Mouse (Mus musculus) gastrocnemius, postnatal 25 days (tissue): ENCODE data around the gene Glod4. TPM values are rescaled to one million over a fixed set of nuclear protein-coding genes. Genes with fewer than 3 reads are reported as not detected.
A peak's percentile ranks its signal among the peaks of the same experiment; 100 is the strongest.

Experiments used
- DNase-seq: peaks from one replicate; pipeline ENCODE4 v3.0.0; 2022
- total RNA-seq, 2 experiments: library from RNA; stranded (reverse); gene quantifications; 1 replicate in 1 of 2; 2 replicates in 1 of 2; pipeline ENCODE4 v1.2.3; 2021

Glod4 gene
- total RNA-seq, 2 experiments from 2014 or later = 19.7 to 20.4 TPM

DNA sequence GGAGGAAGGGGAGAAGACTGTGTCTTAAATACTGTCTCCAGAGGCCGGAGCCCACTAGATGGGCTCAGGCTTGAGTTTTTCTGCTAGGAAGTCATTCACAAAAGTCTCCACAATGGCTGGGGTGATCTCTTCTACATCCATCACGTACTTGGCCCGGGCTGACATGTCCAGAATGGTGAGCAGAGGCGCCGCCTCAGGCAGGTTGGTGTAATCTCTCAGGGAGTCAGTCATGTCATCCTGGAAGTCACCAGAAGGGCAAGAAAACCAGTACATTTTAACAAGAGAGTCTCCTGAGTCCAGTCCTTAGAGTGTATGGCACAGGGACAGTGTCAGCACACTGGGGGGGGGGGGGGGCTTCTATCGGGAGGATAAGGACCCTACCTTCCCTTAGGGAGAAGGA, 15.0 kb upstream of the Glod4 start:
- no peak for DNase-seq

DNA sequence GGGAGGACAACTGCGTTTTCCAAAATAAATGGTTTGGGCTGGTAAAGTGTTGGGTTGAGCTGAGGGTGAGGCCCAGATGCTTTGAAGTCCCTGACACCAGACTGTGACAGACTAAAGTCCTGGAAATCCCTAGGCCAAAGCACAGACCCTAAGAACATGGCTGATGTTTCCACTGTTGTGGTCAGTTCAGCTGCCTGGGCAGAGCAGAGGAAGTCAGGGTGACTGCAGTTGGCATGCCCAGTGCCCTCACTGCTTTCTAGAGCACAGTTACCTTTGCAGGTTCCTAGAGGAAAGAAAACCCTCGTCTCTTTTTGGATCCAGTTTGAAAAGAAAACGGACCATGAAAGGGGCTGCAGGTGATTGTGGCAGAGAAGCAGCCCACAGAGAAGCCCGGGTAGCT, 13.9 kb upstream of the Glod4 start:
- no peak for DNase-seq

DNA sequence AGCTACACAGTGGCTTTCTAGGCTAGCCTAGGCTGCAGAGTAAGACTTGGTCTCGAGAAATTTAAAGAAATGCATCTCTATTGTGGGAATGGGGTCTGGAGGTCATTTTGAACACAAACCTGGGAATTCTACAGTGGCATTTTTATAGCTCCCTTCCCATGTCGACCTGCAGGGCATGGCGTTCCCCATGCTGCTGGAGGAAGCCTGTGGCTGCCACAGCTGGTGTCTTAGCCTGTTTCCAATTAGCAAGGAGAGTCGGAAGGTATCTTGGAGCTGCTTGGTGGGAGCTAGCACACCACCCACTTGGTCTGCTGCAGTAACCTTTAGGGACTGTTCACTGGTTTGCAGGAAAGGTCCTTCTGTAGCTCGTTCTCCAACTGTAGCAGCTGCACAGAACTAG, 12.6 kb upstream of the Glod4 start:
- DNase-seq = no peak

DNA sequence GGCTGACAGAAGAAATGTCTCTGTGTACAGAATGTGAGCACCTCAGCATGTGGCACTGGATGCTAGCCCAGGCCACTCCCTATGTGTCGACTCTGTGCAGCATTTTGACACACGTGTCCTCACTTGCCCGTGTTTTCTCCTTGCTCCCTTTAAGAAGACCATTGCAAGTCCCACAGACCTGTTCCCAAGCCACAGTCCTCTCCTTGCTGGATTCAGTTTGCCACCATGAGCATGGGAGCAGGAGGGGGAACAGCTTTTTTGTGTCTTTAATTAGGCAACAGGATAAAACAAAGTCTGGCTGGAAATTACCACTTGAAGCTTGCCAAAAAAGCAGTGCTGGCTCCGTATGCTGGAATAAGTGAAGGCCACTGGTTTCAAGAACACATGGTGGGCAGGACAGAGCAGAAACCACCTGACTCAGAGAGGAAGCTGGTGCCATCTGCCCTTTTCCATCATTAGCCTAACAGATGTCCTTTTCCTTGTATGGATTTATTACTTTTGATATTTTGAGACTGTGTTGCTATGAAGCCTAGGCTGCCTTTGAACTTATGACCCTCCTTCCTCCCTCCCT, 12.0 kb upstream of the Glod4 start:
- DNase-seq = no peak

- DNase-seq = peak; percentile 29
Observed at GRCm38 (mm10) chr11:76253918-76254264, 10.4 kb upstream of the Glod4 start.

DNA sequence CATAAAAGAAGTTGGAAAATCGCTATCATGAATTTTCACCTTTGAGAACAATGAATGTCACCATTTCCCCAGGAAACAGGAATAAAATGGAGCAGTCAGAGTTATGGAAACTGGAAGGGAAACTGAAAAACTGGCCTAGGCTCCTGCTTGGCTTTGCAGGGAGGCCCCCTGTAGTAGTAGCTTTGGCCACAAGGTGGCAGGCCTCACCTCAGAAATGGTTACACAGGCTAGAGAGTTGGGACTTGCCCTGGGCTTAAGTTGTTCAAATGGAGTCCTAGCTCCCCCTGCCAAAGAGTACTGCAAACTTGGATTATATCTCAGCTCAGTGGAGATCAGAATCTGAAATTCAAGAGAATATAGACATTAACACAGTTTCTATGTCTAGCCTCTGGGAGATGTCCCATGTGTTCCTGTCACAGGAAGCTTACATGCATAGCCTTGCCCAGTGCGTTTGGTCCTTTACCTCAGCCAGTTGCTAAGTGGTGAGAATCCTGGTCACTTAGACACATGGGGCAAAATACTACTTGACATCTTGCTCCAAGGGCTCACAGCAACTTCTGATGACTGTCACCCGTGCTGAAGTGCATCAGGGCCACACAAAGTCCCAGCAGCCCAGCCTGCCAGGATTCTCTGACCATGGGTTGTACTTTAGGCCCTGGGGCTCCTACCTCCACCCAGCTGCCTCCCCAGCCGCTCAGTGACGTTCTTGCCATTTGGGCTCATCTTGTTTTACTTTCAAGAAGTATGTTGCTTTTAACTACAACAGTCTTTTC, 9.8 kb upstream of the Glod4 start:
- DNase-seq = peak; percentile 76

DNA sequence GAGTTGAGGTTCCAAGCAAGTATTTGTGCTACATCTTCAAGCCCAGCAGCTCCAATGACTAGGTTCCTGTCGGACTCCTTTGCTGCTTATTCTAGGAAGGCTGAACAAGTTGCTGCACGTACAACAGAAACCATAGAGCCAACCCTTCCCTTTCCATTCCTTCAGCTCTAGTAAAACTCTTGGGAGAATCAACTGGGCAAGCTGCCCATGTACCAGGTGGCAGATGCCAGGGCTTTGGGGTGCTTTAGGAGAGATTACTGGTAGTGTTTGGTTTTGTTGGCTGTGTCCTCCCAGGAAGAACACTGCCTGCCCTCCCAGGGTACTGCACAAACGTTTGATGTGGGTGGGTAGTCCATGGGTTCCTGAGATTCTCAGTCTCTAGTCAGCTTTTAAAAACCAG, 8.5 kb upstream of the Glod4 start:
- DNase-seq = no peak

DNA sequence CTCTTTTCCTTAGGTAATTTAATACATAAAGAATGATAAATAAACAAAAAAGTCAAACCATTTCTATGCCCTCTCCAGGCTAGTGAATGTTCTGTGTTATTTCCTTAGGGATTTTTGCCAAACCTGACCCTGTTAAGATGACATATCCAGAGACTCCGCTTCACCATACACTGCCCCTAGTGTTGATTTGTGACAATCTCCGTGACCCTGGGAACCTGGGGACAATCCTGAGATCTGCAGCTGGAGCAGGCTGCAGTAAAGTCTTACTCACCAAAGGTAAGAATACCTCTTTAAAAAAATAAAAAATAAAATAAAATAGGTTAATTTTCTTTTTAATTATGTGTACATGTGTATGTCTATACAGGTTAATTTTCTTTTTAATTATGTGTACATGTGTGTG, 3.7 kb upstream of the Glod4 start:
- DNase-seq = no peak

DNA sequence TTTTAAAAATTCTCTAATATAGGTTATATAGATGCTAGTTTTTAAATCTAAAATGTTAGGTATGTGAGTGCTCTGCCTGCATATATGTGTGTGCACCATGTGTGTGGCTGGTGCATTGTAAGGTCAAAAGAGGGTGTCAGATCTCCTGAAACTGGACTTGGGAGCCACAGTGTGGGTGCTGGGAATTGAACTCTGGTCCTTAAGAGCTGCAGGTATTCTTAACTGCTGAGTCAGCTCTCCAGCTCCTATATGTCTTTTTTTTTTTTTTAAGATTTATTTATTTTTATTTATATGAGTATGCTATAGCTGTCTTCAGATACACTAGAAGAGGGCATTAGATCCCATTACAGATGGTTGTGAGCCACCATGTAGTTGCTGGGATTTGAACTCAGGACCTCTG, 2.9 kb upstream of the Glod4 start:
- no peak for DNase-seq

GRCm38 (mm10) chr11:76243811-76244546, 454 bp upstream of the Glod4 start:
- no peak for DNase-seq

DNA sequence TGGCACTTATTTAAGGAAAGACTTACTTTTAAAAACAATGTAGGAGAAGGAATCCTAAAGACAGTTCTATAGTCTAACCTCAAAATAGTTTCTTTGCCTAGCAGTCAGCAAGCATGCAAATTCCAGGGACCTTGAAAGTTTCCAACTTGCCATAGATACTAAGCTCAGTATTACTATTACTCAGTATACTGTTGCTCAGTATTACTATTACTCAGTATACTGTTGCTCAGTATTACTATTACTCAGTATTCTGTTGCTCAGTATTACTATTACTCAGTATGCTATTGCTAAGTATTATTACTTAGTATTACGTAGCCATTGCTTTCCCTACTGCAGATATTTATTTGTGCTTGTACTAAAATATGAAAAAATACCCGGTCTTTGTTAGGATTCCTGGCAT, 3.8 kb downstream of the Glod4 start:
- no peak for DNase-seq

- DNase-seq = no peak
Observed at GRCm38 (mm10) chr11:76236136-76236535, 7.4 kb downstream of the Glod4 start.

GRCm38 (mm10) chr11:76225051-76225450, 18.5 kb downstream of the Glod4 start:
- DNase-seq = no peak

DNA sequence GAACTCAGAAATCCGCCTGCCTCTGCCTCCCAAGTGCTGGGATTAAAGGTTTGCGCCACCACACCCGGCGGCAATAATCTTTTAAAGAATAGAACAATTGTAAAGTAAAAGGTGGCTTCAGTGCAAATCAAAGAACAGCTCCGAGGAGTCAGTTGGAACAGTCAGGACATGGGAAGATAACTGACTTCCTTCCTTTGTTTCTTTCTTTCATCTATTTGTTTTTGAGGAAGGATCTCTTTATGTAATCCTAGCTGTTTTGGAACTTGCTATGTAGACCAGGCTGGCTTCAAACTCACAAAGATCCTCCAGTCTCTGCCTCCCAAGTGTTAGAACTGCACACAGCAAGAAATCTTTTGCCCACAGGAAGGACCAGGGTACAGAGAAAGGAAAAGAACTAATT, 18.9 kb downstream of the Glod4 start:
- DNase-seq = no peak

DNA sequence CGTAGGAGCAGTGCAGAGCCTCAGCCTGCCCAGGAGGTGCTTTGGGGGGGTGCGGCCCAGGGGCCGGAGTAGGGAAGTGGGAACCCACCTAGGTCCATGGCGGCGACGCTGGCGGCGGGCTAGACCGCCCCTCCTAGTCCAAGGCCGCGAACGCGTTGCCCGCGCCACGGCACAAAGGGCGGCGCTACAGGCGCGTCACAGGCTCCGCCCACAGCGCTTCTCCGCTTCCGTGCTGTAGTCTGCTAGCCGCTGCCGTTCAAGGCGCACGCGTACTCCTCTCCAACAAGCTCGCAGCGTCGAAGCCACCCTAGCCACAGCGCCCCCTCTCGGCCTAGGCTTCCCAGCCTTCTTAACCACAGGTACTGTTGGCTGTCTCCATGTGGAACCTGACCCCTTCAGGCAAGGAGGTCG, 26.1 kb downstream of the Glod4 start, which contains the start of the genes Dbil5 and Gemin4:
Gene Dbil5 (plus strand): TSS at position 219 of the 411 bp plus-strand sequence.
Gene Gemin4 (minus strand): TSS at position 275 of the 411 bp plus-strand sequence.
- peak; percentile 95 for DNase-seq

DNA sequence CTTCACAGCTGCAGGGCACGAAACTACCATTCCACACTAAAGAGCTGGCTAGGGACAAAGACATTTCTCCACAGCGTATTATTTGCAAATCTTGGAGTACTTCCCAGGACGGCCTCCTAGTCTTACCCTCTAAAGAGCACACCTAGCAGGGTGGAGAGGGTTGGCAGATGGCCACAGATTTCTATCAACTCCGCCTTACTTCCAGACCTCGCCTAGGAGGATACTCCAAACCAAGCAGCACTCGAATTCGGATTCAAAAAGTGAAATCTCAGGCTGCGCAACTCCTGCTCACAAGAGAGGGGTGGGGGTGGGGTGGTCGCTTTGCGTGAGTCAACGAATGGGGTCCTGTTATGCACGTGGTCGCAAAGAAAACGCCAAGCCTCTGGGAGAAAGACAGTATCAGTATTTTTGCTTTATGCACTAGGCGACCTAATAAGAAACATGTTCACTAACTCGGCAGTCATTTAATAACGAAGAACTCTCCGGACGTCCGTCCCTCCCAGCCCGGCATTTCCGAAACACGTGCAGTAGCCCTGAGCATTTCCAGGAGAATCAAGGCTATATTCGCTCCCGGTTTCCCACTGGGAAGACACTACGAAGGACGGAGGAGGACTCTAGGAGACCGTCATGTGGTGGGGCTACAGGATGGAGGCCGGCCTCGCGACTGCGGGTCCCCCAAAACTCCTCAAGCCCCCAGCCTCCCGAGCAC, 26.7 kb downstream of the Glod4 start:
- DNase-seq = peak; percentile 30

DNA sequence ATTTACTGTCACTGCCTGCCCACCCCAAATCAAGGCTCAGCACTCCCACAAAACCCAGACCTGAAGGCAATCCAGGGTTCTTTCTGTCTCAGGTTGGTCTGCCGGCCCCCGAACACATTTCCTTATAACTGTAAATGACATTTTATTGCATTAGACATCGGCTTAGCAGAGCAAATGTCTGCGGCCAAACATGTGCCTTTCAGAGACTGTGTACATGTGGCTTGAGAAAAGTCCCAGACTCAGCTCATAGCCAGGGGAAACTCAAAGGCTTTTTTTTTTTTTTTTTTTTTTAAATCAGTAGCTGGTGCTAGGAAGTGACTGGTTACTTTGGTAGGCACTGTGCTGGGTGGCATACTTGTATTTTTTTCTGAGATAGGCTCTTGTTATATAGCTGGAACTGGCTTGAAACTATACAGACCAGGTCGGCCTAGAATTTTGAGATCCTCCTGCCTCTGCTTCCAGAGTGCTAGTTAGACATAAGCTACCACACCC, 27.4 kb downstream of the Glod4 start:
- no peak for DNase-seq

GRCm38 (mm10) chr11:76215011-76215410, 28.5 kb downstream of the Glod4 start:
- no peak for DNase-seq

- no peak for DNase-seq
Observed at GRCm38 (mm10) chr11:76213841-76214240, 29.7 kb downstream of the Glod4 start.

GRCm38 (mm10) chr11:76211595-76211994, 31.9 kb downstream of the Glod4 start:
- DNase-seq = peak; percentile 42

GRCm38 (mm10) chr11:76210228-76210985, 33.1 kb downstream of the Glod4 start:
- no peak for DNase-seq

DNA sequence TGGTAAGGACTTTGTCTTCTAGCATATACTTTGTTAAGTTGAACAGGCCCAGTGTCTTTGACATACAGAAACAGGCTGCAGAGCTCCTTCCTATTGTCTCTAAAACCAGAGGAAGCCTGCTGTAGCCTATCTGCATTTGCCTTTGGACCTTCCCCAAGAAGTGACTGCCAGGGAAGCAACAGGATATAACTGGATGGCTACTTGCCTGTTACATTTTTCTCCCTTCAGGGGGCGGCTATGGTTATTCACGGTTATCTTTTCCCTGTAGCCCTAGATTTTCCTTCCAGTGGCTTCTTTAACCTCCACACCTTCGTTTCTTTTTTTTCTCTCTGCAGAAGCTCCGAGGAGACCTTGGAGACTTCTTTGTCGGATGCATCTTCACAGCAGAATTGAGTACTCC, 36.7 kb downstream of the Glod4 start:
- DNase-seq = no peak
